Mouse (Mus musculus) neural tube, embryonic 13.5 days (tissue): ENCODE measurements at regions not wholly inside any gene's neighbourhood (a gene's known extent, or its start where the extent isn't known, plus 50 kb on each side); places are given as distances from the start of the nearest gene placed in this dataset.
A peak's percentile ranks its signal among the peaks of the same experiment; 100 is the strongest.

Source experiments
- ATAC-seq: fragments of 200-750 bp; cut with Nextera tagmentation; 2 replicates; pipeline ENCODE4 v1.8.0; 2017; ENCODE audit warnings: low read depth, mild to moderate bottlenecking, moderate TSS enrichment, moderate library complexity
- H3K27ac ChIP-seq: fragments of 300-500 bp; sonication (generic); replicated peaks from 2 replicates; pipeline ENCODE4 v1.5.1; 2015; ENCODE audit warnings: moderate library complexity, mild to moderate bottlenecking, inconsistent platforms
- H3K27me3 ChIP-seq: fragments of 300-500 bp; sonication (generic); 2 replicates; pipeline ENCODE4 v1.6.1; 2015; ENCODE audit warnings: mild to moderate bottlenecking, inconsistent platforms
- H3K36me3 ChIP-seq: fragments of 300-500 bp; sonication (generic); 2 replicates; pipeline ENCODE4 v1.6.1; 2015; ENCODE audit warnings: mild to moderate bottlenecking, inconsistent platforms
- H3K4me1 ChIP-seq: fragments of 300-500 bp; sonication (generic); replicated peaks from 2 replicates; pipeline ENCODE4 v1.6.1; 2015; ENCODE audit warnings: inconsistent platforms
- H3K4me2 ChIP-seq: fragments of 300-500 bp; sonication (generic); 2 replicates; pipeline ENCODE4 v1.6.1; 2015; ENCODE audit warnings: inconsistent platforms, mild to moderate bottlenecking, moderate library complexity
- H3K4me3 ChIP-seq: fragments of 300-500 bp; sonication (generic); 2 replicates; pipeline ENCODE4 v1.5.1; 2015; ENCODE audit warnings: mild to moderate bottlenecking, inconsistent platforms
- H3K9ac ChIP-seq: fragments of 300-500 bp; sonication (generic); 2 replicates; pipeline ENCODE4 v1.6.1; 2015; ENCODE audit warnings: moderate library complexity, mild to moderate bottlenecking, inconsistent platforms
- H3K9me3 ChIP-seq: fragments of 300-500 bp; sonication (generic); 2 replicates; pipeline ENCODE4 v1.6.1; 2016; ENCODE audit warnings: inconsistent platforms
- WGBS: fragments of 180-500 bp; shearing (Covaris S2); methylation state at CpG from one replicate; pipeline ENCODE4 v1.1.7; 2015; 5-methylcytosine and 5-hydroxymethylcytosine counted together

DNA sequence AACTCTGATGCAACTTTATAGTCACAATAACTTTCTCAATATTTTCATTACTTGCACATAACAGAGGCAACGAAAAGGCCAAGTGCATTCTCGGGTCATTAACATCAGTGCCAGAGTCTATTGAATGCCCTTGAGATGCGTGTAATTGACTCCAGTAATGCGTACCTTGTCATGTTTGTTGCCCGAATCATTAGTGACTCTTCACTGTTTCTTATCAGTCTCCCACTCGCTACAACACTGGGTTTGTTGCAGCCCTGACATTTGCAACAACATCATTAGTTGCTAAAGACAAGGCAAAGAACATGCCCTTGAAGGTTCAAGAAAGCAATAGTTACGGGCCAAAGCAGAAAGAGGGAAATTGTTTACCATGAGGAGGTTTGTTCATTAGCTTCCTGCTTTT, 299.8 kb downstream of the Ostf1 start:
- no peak overlapping the region for H3K4me2 ChIP-seq
- H3K36me3 ChIP-seq = no peaks in the 10 kb centered on the region
- no peak overlapping the region for H3K9ac ChIP-seq
- 65% methylated on average over 7 of the region's 7 CpGs for WGBS
- H3K4me1 ChIP-seq = no peaks in the 10 kb centered on the region
- no peaks in the 10 kb centered on the region for H3K9me3 ChIP-seq
- H3K27me3 ChIP-seq = no peaks in the 10 kb centered on the region
- H3K27ac ChIP-seq = no peak overlapping the region
- H3K4me3 ChIP-seq = no peak overlapping the region
- no peak for ATAC-seq

DNA sequence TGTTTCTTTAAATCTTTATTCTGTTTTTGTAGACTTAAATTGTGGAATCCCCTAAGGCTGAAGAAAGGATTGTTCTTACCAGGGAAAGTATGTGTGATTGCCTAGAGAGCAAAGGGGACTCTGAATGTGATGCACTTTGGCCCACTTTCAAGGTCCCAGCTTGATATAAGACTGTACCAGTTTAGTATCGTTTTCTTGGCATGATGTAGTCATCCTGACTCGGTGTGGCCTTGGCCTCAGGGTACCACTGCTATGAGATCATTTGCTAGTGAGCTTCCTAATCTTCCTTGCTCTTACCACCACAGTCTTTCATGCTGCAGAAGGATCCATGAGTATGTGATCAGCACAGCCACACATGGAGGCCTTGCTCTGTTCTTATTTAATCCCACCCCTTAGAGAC, 302.2 kb downstream of the Ostf1 start:
- Histone ChIP-seq H3K4me1 (no peaks in the 10 kb centered on the region), H3K36me3 (no peaks in the 10 kb centered on the region), H3K4me2 (no peak overlapping the region), H3K27me3 (no peaks in the 10 kb centered on the region), H3K27ac (no peak overlapping the region), H3K4me3 (no peak overlapping the region), H3K9me3 (no peaks in the 10 kb centered on the region), H3K9ac (no peak overlapping the region)
- WGBS = 77% methylated on average over 2 of the region's 2 CpGs
- ATAC-seq = no peak

DNA sequence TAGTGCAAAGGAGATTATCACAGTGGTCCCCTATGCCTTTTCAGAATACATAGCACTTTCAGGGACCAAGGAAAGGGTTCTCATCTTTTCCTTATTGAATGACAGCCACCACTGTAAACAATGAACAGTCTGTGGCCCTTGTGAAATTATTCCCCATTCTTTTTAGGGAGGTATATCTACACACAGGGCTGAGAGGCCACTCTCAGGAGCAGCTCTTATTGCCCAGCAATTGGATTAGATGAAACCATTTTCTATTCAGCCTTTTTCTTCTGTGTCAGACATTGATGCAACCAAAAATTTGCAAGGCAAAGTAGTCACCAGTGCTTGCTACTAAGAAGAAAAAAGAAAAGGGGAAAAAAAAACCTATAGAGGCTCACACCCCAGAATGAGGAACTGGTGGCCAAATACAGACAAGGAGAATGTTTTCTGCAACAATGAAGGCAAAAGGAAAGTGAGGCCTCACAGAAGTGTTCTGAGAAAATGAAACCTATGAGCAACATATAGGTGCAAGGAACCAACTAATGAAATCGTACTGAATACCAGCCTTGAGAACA, 313.2 kb downstream of the Ostf1 start:
- no peak for ATAC-seq
- H3K4me3 ChIP-seq = no peak overlapping the region
- H3K4me1 ChIP-seq = no peaks in the 10 kb centered on the region
- 90% methylated on average over 1 of the region's 1 CpGs for WGBS
- H3K4me2 ChIP-seq = no peak overlapping the region
- H3K36me3 ChIP-seq = no peaks in the 10 kb centered on the region
- no peak overlapping the region for H3K27ac ChIP-seq
- no peak overlapping the region for H3K9ac ChIP-seq
- no peaks in the 10 kb centered on the region for H3K27me3 ChIP-seq
- no peaks in the 10 kb centered on the region for H3K9me3 ChIP-seq

DNA sequence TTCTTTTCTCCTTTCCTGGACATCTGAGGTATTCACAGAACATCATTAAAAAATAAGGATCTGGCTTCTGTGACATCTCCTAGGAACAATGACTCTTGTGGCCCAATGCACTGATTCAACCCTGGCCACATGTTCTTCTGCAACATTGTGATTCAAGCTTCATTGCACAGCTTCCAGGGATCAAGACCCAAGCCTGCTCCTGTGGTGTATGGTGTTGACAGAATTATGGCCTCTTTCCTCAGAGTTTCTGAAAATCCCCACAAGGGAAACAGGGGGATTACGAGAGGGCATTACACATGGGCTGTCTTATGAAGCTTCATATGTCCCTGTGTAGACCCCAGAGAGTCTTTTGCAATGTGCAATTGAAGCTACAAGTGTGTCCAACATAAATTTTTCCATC, 358.2 kb downstream of the Ostf1 start:
- H3K4me3 ChIP-seq = no peak overlapping the region
- 76% methylated on average over 1 of the region's 1 CpGs for WGBS
- ATAC-seq = no peak

DNA sequence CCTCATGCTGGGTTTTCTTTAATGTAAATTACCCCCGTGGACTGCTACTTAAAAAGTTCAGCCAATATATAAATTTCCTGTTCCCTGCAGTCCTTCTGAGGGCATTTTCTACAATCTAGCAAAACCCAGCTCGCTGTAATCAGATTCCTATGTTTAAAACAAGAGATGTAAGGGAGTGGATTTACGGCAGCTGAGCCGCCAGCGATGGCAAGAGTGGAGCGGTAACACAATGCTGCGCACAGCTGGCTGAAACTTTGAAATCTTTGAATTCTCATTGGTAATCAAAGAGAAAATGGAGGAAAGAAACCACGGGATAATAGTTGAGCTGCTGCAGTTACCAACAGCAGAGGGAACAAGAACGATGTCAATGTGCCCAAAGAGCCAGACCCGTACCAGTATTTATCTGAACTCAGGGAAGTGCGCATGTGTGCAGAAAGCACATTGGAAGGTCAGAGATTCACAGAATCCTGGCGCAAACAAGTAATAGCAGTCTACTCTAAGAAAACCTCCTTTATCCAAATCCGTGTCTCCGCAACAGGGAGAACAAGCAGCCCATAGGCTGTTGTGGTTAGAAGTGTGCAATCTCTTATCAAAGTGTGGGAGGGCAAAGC, 376.4 kb downstream of the Ostf1 start:
- Histone ChIP-seq H3K36me3 (no peaks in the 10 kb centered on the region), H3K9ac (no peak overlapping the region), H3K9me3 (no peaks in the 10 kb centered on the region), H3K27ac (no peak overlapping the region), H3K4me1 (no peaks in the 10 kb centered on the region; the same call in 1 of the 2 replicates), H3K4me3 (no peak overlapping the region), H3K4me2 (0 out of 2 replicates have a peak overlapping the region, but pooled peaks have one; percentile 9), H3K27me3 (no peaks in the 10 kb centered on the region)
- WGBS = 68% methylated on average over 14 of the region's 14 CpGs
- no peak for ATAC-seq

More for the DNA sequence above, 358.2 kb downstream of the Ostf1 start:
- no peaks in the 10 kb centered on the region for H3K4me1 ChIP-seq
- no peak overlapping the region for H3K4me2 ChIP-seq
- no peaks in the 10 kb centered on the region for H3K27me3 ChIP-seq
- H3K9me3 ChIP-seq = no peaks in the 10 kb centered on the region
- H3K9ac ChIP-seq = no peak overlapping the region
- H3K36me3 ChIP-seq = no peaks in the 10 kb centered on the region
- H3K27ac ChIP-seq = no peak overlapping the region

DNA sequence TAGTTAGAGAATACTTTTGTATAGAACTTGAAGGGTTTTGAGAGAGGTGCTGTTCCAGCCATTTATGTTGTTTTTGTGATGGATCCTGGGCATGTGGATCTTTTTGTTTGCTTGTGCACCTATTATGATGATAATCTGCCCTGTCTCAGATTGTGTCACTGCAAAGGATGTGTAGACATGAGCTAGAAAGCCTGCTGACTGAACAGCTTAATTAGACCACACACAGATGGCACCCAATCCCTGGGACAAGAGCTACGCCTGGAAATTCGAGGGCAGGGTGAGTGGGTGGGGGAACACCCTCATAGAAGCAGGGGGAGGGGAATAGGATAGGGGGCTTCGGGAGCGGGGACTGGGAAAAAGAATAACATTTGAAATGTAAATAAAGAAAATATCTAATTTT, 378.3 kb downstream of the Ostf1 start:
- H3K27me3 ChIP-seq = no peaks in the 10 kb centered on the region
- H3K9me3 ChIP-seq = no peaks in the 10 kb centered on the region
- no peak overlapping the region for H3K4me3 ChIP-seq
- no peaks in the 10 kb centered on the region; the same call in 1 of the 2 replicates for H3K4me1 ChIP-seq
- H3K27ac ChIP-seq = no peak overlapping the region
- no peak for ATAC-seq
- no peaks in the 10 kb centered on the region for H3K36me3 ChIP-seq
- 75% methylated on average over 4 of the region's 4 CpGs for whole genome bisulfite sequencing
- H3K4me2 ChIP-seq = no peak overlapping the region
- no peak overlapping the region for H3K9ac ChIP-seq
